Mouse (Mus musculus) heart, embryonic 11.5 days (tissue): ENCODE measurements around the gene Fbxo42. TPM values are rescaled to one million over a fixed set of nuclear protein-coding genes. Genes with fewer than 3 reads are reported as not detected.

Experiments used
- ATAC-seq: fragments of 200-750 bp; cut with Nextera tagmentation; replicated peaks from 2 replicates; pipeline ENCODE4 v1.8.0; 2017; ENCODE audit warnings: moderate library complexity; ENCODE audit not compliant: insufficient number of reproducible peaks, low FRiP score, low TSS enrichment
- H3K27ac ChIP-seq: fragments of 300-500 bp; sonication (generic); 2 replicates; pipeline ENCODE4 v1.5.1; 2014; ENCODE audit warnings: mild to moderate bottlenecking, low read depth, low read length
- H3K27me3 ChIP-seq: fragments of 300-500 bp; sonication (generic); 2 replicates; pipeline ENCODE4 v1.6.1; 2014; ENCODE audit warnings: mild to moderate bottlenecking, low read length, mixed read lengths; ENCODE audit not compliant: control insufficient read depth, insufficient read depth
- H3K36me3 ChIP-seq: fragments of 300-500 bp; sonication (generic); 2 replicates; pipeline ENCODE4 v1.6.1; 2014; ENCODE audit warnings: mild to moderate bottlenecking, low read length, moderate library complexity, mixed read lengths; ENCODE audit not compliant: control insufficient read depth, insufficient read depth
- H3K4me1 ChIP-seq: fragments of 300-500 bp; sonication (generic); 2 replicates; pipeline ENCODE4 v1.6.1; 2014; ENCODE audit warnings: low read length; ENCODE audit not compliant: control insufficient read depth, insufficient read depth
- H3K4me2 ChIP-seq: fragments of 300-500 bp; sonication (generic); 2 replicates; pipeline ENCODE4 v1.6.1; 2014; ENCODE audit warnings: mild to moderate bottlenecking, moderate library complexity
- H3K4me3 ChIP-seq: fragments of 300-500 bp; sonication (generic); 2 replicates; pipeline ENCODE4 v1.5.1; 2014; ENCODE audit warnings: low read depth, low read length
- H3K9ac ChIP-seq: fragments of 300-500 bp; sonication (generic); 2 replicates; pipeline ENCODE4 v1.6.1; 2014; ENCODE audit warnings: mild to moderate bottlenecking, low read depth, low read length, moderate library complexity
- H3K9me3 ChIP-seq: fragments of 300-500 bp; sonication (generic); replicated peaks from 2 replicates; pipeline ENCODE4 v1.6.1; 2016; ENCODE audit warnings: low read length; ENCODE audit not compliant: control insufficient read depth
- WGBS: fragments of 180-500 bp; shearing (Covaris S2); extraction: QIAGEN DNeasy Blood & Tissue Kit; methylation state at CpG from one replicate; pipeline ENCODE4 v1.1.7; 2014; ENCODE audit not compliant: insufficient replicate concordance; 5-methylcytosine and 5-hydroxymethylcytosine counted together
- polyA plus RNA-seq: library from polyadenylated mRNA; unstranded; fragments of >200 nt; fragmentation: Nextera tagmentation; extraction: Ambion mirVana; gene quantifications from 2 replicates; pipeline ENCODE4 v1.2.1, GENCODE M21; 2014

Gene Fbxo42
- polyA plus RNA-seq, 1 experiment from 2014 or later: 19.3 TPM

GRCm38 (mm10) chr4:141247776-141248613, 100.3 kb downstream of the Fbxo42 start:
- H3K4me2 ChIP-seq: peak overlapping the region; percentile 73
- ATAC-seq: peak; percentile 19
- no peak overlapping the region for H3K27ac ChIP-seq
- WGBS: 1% methylated on average over 57 of the region's 60 CpGs
- H3K9ac ChIP-seq: peak overlapping the region; percentile 54
- H3K4me3 ChIP-seq: peak overlapping the region; percentile 50
- H3K36me3 ChIP-seq: no peaks in the 10 kb centered on the region
- H3K4me1 ChIP-seq: peaks cover 20% of the 10 kb centered on the region
- H3K9me3 ChIP-seq: no peaks in the 10 kb centered on the region
- peaks cover 74% of the 10 kb centered on the region for H3K27me3 ChIP-seq

- H3K4me2 ChIP-seq: peak overlapping the region; percentile 73; the same call in 1 of the 2 replicates
- H3K4me3 ChIP-seq: peak overlapping the region; percentile 50; the same call in 1 of the 2 replicates
- ATAC-seq: peak; percentile 1; the same call in 1 of the 2 replicates
- peaks cover 20% of the 10 kb centered on the region for H3K4me1 ChIP-seq
- peaks cover 68% of the 10 kb centered on the region for H3K27me3 ChIP-seq
- H3K27ac ChIP-seq: no peak overlapping the region
- H3K9me3 ChIP-seq: no peaks in the 10 kb centered on the region
- WGBS: 9% methylated on average over 11 of the region's 11 CpGs
- H3K9ac ChIP-seq: no peak overlapping the region
- no peaks in the 10 kb centered on the region for H3K36me3 ChIP-seq
These were observed 100.9 kb downstream of the Fbxo42 start for GRCm38 (mm10) chr4:141248614-141248978.

GRCm38 (mm10) chr4:141249383-141249782, 101.7 kb downstream of the Fbxo42 start:
- no peak for ATAC-seq
- H3K9ac ChIP-seq: no peak overlapping the region
- 75% methylated on average over 11 of the region's 11 CpGs for WGBS
- H3K27ac ChIP-seq: no peak overlapping the region
- H3K36me3 ChIP-seq: no peaks in the 10 kb centered on the region
- H3K4me2 ChIP-seq: no peak overlapping the region
- no peak overlapping the region for H3K4me3 ChIP-seq
- no peaks in the 10 kb centered on the region for H3K9me3 ChIP-seq
- peaks cover 20% of the 10 kb centered on the region for H3K4me1 ChIP-seq
- H3K27me3 ChIP-seq: peaks cover 62% of the 10 kb centered on the region

- Histone ChIP-seq H3K27ac (no peak overlapping the region), H3K4me2 (no peak overlapping the region), H3K4me1 (peaks cover 16% of the 10 kb centered on the region), H3K36me3 (no peaks in the 10 kb centered on the region), H3K27me3 (peaks cover 46% of the 10 kb centered on the region), H3K4me3 (no peak overlapping the region), H3K9ac (no peak overlapping the region), H3K9me3 (no peaks in the 10 kb centered on the region)
- WGBS: 57% methylated on average over 8 of the region's 8 CpGs
- no peak for ATAC-seq
These were observed 103.4 kb downstream of the Fbxo42 start for GRCm38 (mm10) chr4:141251071-141251470.

- H3K9ac ChIP-seq: no peak overlapping the region
- no peak overlapping the region for H3K4me3 ChIP-seq
- no peaks in the 10 kb centered on the region for H3K9me3 ChIP-seq
- no peak overlapping the region for H3K27ac ChIP-seq
- H3K4me1 ChIP-seq: peaks cover under 1% of the 10 kb centered on the region; the same call in 1 of the 2 replicates
- H3K27me3 ChIP-seq: peaks cover 30% of the 10 kb centered on the region
- no peak overlapping the region for H3K4me2 ChIP-seq
- no peaks in the 10 kb centered on the region for H3K36me3 ChIP-seq
- 63% methylated on average over 2 of the region's 2 CpGs for WGBS
- ATAC-seq: no peak
These were observed 104.9 kb downstream of the Fbxo42 start for GRCm38 (mm10) chr4:141252641-141253040.

Other genes with a start within 250 kb of the Fbxo42 start
- gene Padi2, start 241.6 kb upstream of the Fbxo42 start, polyA plus RNA-seq: 3.8 and 5.9 TPM in 2 replicates
- gene Sdhb, start 186.7 kb upstream of the Fbxo42 start, polyA plus RNA-seq: 760 and 778 TPM in 2 replicates
- gene Atp13a2, start 161.0 kb upstream of the Fbxo42 start, polyA plus RNA-seq: 18.2 and 18.9 TPM in 2 replicates
- gene Mfap2, start 137.5 kb upstream of the Fbxo42 start, polyA plus RNA-seq: 246 and 248 TPM in 2 replicates
- 4.5 and 4.7 TPM in 2 replicates for gene Crocc, start 87.4 kb upstream of the Fbxo42 start, polyA plus RNA-seq
- 34.4 and 41.9 TPM in 2 replicates for gene Necap2, start 69.6 kb upstream of the Fbxo42 start, polyA plus RNA-seq
- gene Spata21, start 59.6 kb upstream of the Fbxo42 start, polyA plus RNA-seq: 0.64 TPM in 1 of 2 replicates, not detected in the other
- 23.6 and 25.7 TPM in 2 replicates for gene Szrd1, start 8.1 kb upstream of the Fbxo42 start, polyA plus RNA-seq
- 2.0 and 2.4 TPM in 2 replicates for gene Rsg1, start 66.0 kb downstream of the Fbxo42 start, polyA plus RNA-seq
- gene Arhgef19, start 91.6 kb downstream of the Fbxo42 start, polyA plus RNA-seq: 1.2 and 1.3 TPM in 2 replicates
- gene Epha2, start 153.3 kb downstream of the Fbxo42 start, polyA plus RNA-seq: 3.1 and 3.6 TPM in 2 replicates
- 1.00 and 1.0 TPM in 2 replicates for gene Fam131c, start 220.3 kb downstream of the Fbxo42 start, polyA plus RNA-seq